Mouse (Mus musculus) heart, adult 2 months (tissue): ENCODE measurements at regions not wholly inside any gene's neighbourhood (a gene's known extent, or its start where the extent isn't known, plus 50 kb on each side); places are given as distances from the start of the nearest gene placed in this dataset.

ENCODE experiments used
- CTCF ChIP-seq: fragments of 200-600 bp; IDR thresholded peaks from 2 replicates; pipeline ENCODE4 v1.8.1; 2022; ENCODE audit warnings: antibody characterized with exemption, mild to moderate bottlenecking, moderate library complexity
- POLR2A ChIP-seq: fragments of 200-500 bp; IDR thresholded peaks from 2 replicates; pipeline ENCODE4 v1.6.1; 2011; ENCODE audit warnings: mild to moderate bottlenecking, low read depth, low read length, control low read depth; ENCODE audit not compliant: insufficient read depth

GRCm38 (mm10) chr9:113149084-113149483 lies 559.0 kb downstream of the Pdcd6ip start:
- TF ChIP-seq CTCF = no peak
- TF ChIP-seq POLR2A = no peak
